Mouse (Mus musculus) heart, embryonic 11.5 days (tissue): Measurements from ENCODE around the gene Magee1. TPM values are rescaled to one million over a fixed set of nuclear protein-coding genes. Genes with fewer than 3 reads are reported as not detected.
A peak's percentile ranks its signal among the peaks of the same experiment; 100 is the strongest.
"Not testable (repeated sequence)": the region's sequence is repeated elsewhere in the genome, so short reads cannot be mapped to it uniquely, and the experiment has no call there.

Source experiments
- ATAC-seq: fragments of 200-750 bp; cut with Nextera tagmentation; replicated peaks from 2 replicates; pipeline ENCODE4 v1.8.0; 2017; ENCODE audit warnings: moderate library complexity; ENCODE audit not compliant: insufficient number of reproducible peaks, low FRiP score, low TSS enrichment
- H3K27ac ChIP-seq: fragments of 300-500 bp; sonication (generic); 2 replicates; pipeline ENCODE4 v1.5.1; 2014; ENCODE audit warnings: mild to moderate bottlenecking, low read depth, low read length
- H3K27me3 ChIP-seq: fragments of 300-500 bp; sonication (generic); 2 replicates; pipeline ENCODE4 v1.6.1; 2014; ENCODE audit warnings: mild to moderate bottlenecking, low read length, mixed read lengths; ENCODE audit not compliant: control insufficient read depth, insufficient read depth
- H3K36me3 ChIP-seq: fragments of 300-500 bp; sonication (generic); 2 replicates; pipeline ENCODE4 v1.6.1; 2014; ENCODE audit warnings: mild to moderate bottlenecking, low read length, moderate library complexity, mixed read lengths; ENCODE audit not compliant: control insufficient read depth, insufficient read depth
- H3K4me1 ChIP-seq: fragments of 300-500 bp; sonication (generic); 2 replicates; pipeline ENCODE4 v1.6.1; 2014; ENCODE audit warnings: low read length; ENCODE audit not compliant: control insufficient read depth, insufficient read depth
- H3K4me2 ChIP-seq: fragments of 300-500 bp; sonication (generic); 2 replicates; pipeline ENCODE4 v1.6.1; 2014; ENCODE audit warnings: mild to moderate bottlenecking, moderate library complexity
- H3K4me3 ChIP-seq: fragments of 300-500 bp; sonication (generic); 2 replicates; pipeline ENCODE4 v1.5.1; 2014; ENCODE audit warnings: low read depth, low read length
- H3K9ac ChIP-seq: fragments of 300-500 bp; sonication (generic); 2 replicates; pipeline ENCODE4 v1.6.1; 2014; ENCODE audit warnings: mild to moderate bottlenecking, low read depth, low read length, moderate library complexity
- H3K9me3 ChIP-seq: fragments of 300-500 bp; sonication (generic); replicated peaks from 2 replicates; pipeline ENCODE4 v1.6.1; 2016; ENCODE audit warnings: low read length; ENCODE audit not compliant: control insufficient read depth
- WGBS: fragments of 180-500 bp; shearing (Covaris S2); extraction: QIAGEN DNeasy Blood & Tissue Kit; methylation state at CpG from one replicate; pipeline ENCODE4 v1.1.7; 2014; ENCODE audit not compliant: insufficient replicate concordance; 5-methylcytosine and 5-hydroxymethylcytosine counted together
- polyA plus RNA-seq: library from polyadenylated mRNA; unstranded; fragments of >200 nt; fragmentation: Nextera tagmentation; extraction: Ambion mirVana; gene quantifications from 2 replicates; pipeline ENCODE4 v1.2.1, GENCODE M21; 2014

The Magee1 gene
- 7.9 and 10.7 TPM in 2 replicates for polyA plus RNA-seq

GRCm38 (mm10) chrX:105120275-105121226 lies at the start of gene Magee1:
Gene Magee1, plus strand, starts transcription at chrX:105120378.
- WGBS: 12% methylated on average over 64 of the region's 65 CpGs
- Histone ChIP-seq H3K9me3 (no peaks in the 10 kb centered on the region), H3K4me3 (peak within 1 kb of the TSS; percentile 48), H3K4me2 (peak within 1 kb of the TSS; percentile 80), H3K9ac (peak within 1 kb of the TSS; percentile 52), H3K36me3 (no peaks in the 10 kb centered on the region), H3K27ac (no peak within 1 kb of the TSS), H3K27me3 (peaks cover 35% of the 10 kb centered on the region), H3K4me1 (no peaks in the 10 kb centered on the region)
- peak; percentile 65 for ATAC-seq

GRCm38 (mm10) chrX:105079151-105079550 lies 41.0 kb upstream of the Magee1 start:
- H3K4me2 ChIP-seq: peak overlapping the region; percentile 69
- H3K4me1 ChIP-seq: no peaks in the 10 kb centered on the region
- no peaks in the 10 kb centered on the region for H3K27me3 ChIP-seq
- H3K9me3 ChIP-seq: no peaks in the 10 kb centered on the region
- H3K27ac ChIP-seq: no peak overlapping the region
- H3K4me3 ChIP-seq: peak overlapping the region; percentile 56
- no peaks in the 10 kb centered on the region for H3K36me3 ChIP-seq
- 7% methylated on average over 12 of the region's 12 CpGs for WGBS
- 0 out of 2 replicates have a peak overlapping the region, but pooled peaks have one; percentile 39 for H3K9ac ChIP-seq
- ATAC-seq: no peak

- WGBS: under 1% methylated on average over 35 of the region's 35 CpGs
- no peaks in the 10 kb centered on the region for H3K4me1 ChIP-seq
- peak; percentile 95 for ATAC-seq
- peak within 1 kb of the TSS; percentile 69 for H3K4me2 ChIP-seq
- no peaks in the 10 kb centered on the region for H3K9me3 ChIP-seq
- no peaks in the 10 kb centered on the region for H3K27me3 ChIP-seq
- no peaks in the 10 kb centered on the region for H3K36me3 ChIP-seq
- H3K9ac ChIP-seq: peak within 1 kb of the TSS; percentile 70
- peak within 1 kb of the TSS; percentile 56 for H3K4me3 ChIP-seq
- no peak within 1 kb of the TSS for H3K27ac ChIP-seq
Measured at GRCm38 (mm10) chrX:105079615-105080092, 40.5 kb upstream of the Magee1 start, which contains the start of gene Pbdc1. Gene Pbdc1, plus strand, starts transcription at chrX:105079756.

- Histone ChIP-seq H3K27me3 (no peaks in the 10 kb centered on the region), H3K4me1 (no peaks in the 10 kb centered on the region), H3K4me2 (peak overlapping the region; percentile 69), H3K36me3 (no peaks in the 10 kb centered on the region), H3K9me3 (no peaks in the 10 kb centered on the region), H3K4me3 (peak overlapping the region; percentile 56), H3K9ac (peak overlapping the region; percentile 70), H3K27ac (no peak overlapping the region)
- ATAC-seq: no peak
- whole genome bisulfite sequencing: 10% methylated on average over 8 of the region's 8 CpGs
Measured at GRCm38 (mm10) chrX:105080096-105080495, 40.1 kb upstream of the Magee1 start.

GRCm38 (mm10) chrX:105083013-105083412 lies 37.2 kb upstream of the Magee1 start:
- 93% methylated on average over 7 of the region's 7 CpGs for WGBS
- not testable (repeated sequence) for H3K36me3 ChIP-seq, H3K9ac ChIP-seq, H3K4me1 ChIP-seq, H3K4me3 ChIP-seq, H3K4me2 ChIP-seq, H3K27me3 ChIP-seq, H3K27ac ChIP-seq, H3K9me3 ChIP-seq, ATAC-seq

- no peak overlapping the region for H3K4me3 ChIP-seq
- H3K4me1 ChIP-seq: no peaks in the 10 kb centered on the region
- no peak overlapping the region for H3K4me2 ChIP-seq
- H3K27me3 ChIP-seq: no peaks in the 10 kb centered on the region
- H3K9me3 ChIP-seq: no peaks in the 10 kb centered on the region
- no peak for ATAC-seq
- no peak overlapping the region for H3K27ac ChIP-seq
- 39% methylated on average over 5 of the region's 5 CpGs for WGBS
- H3K9ac ChIP-seq: no peak overlapping the region
- H3K36me3 ChIP-seq: no peaks in the 10 kb centered on the region
Measured at GRCm38 (mm10) chrX:105104175-105104574, 16.0 kb upstream of the Magee1 start.

- Histone ChIP-seq H3K27me3 (peaks cover 4% of the 10 kb centered on the region; the same call in 1 of the 2 replicates), H3K9me3 (no peaks in the 10 kb centered on the region), H3K27ac (no peak overlapping the region), H3K4me3 (no peak overlapping the region), H3K4me1 (no peaks in the 10 kb centered on the region), H3K36me3 (no peaks in the 10 kb centered on the region), H3K4me2 (no peak overlapping the region), H3K9ac (no peak overlapping the region)
- 59% methylated on average over 2 of the region's 2 CpGs for WGBS
- ATAC-seq: no peak
Measured at GRCm38 (mm10) chrX:105114994-105115393, 5.2 kb upstream of the Magee1 start.

- Histone ChIP-seq H3K9me3 (no peaks in the 10 kb centered on the region), H3K4me1 (no peaks in the 10 kb centered on the region), H3K4me3 (peak overlapping the region; percentile 48), H3K4me2 (peak overlapping the region; percentile 80), H3K27me3 (peaks cover 35% of the 10 kb centered on the region), H3K9ac (no peak overlapping the region), H3K36me3 (no peaks in the 10 kb centered on the region), H3K27ac (no peak overlapping the region)
- WGBS: 11% methylated on average over 35 of the region's 38 CpGs
- ATAC-seq: peak; percentile 49; the same call in 1 of the 2 replicates
Measured at GRCm38 (mm10) chrX:105121227-105121865, 1.2 kb downstream of the Magee1 start.
